Mouse (Mus musculus) lung, postnatal 0 days (tissue): ENCODE data around the gene Accs. TPM values are rescaled to one million over a fixed set of nuclear protein-coding genes. Genes with fewer than 3 reads are reported as not detected.

ENCODE experiments used
- ATAC-seq: fragments of 200-750 bp; cut with Nextera tagmentation; 2 replicates; pipeline ENCODE4 v1.8.0; 2017; ENCODE audit warnings: moderate library complexity
- DNase-seq: peaks from one replicate; pipeline ENCODE4 v3.0.0-alpha.2; 2016; ENCODE audit warnings: low spot score
- H3K27ac ChIP-seq: fragments of 300-500 bp; sonication (generic); 2 replicates; pipeline ENCODE4 v1.5.1; 2014; ENCODE audit warnings: antibody characterized with exemption, mild to moderate bottlenecking, low read length, mixed read lengths
- H3K27me3 ChIP-seq: fragments of 300-500 bp; sonication (generic); replicated peaks from 2 replicates; pipeline ENCODE4 v1.6.1; 2014; ENCODE audit warnings: low read length, mixed read lengths; ENCODE audit not compliant: insufficient read depth
- H3K36me3 ChIP-seq: fragments of 300-500 bp; sonication (generic); 2 replicates; pipeline ENCODE4 v1.6.1; 2014; ENCODE audit warnings: low read length, mixed read lengths; ENCODE audit not compliant: insufficient read depth
- H3K4me1 ChIP-seq: fragments of 300-500 bp; sonication (generic); 2 replicates; pipeline ENCODE4 v1.6.1; 2014; ENCODE audit warnings: antibody characterized with exemption, low read depth, low read length, mixed read lengths; ENCODE audit not compliant: insufficient read depth
- H3K4me2 ChIP-seq: fragments of 300-500 bp; sonication (generic); replicated peaks from 2 replicates; pipeline ENCODE4 v1.6.1; 2014; ENCODE audit warnings: low read depth, mild to moderate bottlenecking, low read length, moderate library complexity, mixed read lengths
- H3K4me3 ChIP-seq: fragments of 300-500 bp; sonication (generic); 2 replicates; pipeline ENCODE4 v1.5.1; 2014; ENCODE audit warnings: low read depth, low read length
- H3K9ac ChIP-seq: fragments of 300-500 bp; sonication (generic); replicated peaks from 2 replicates; pipeline ENCODE4 v1.6.1; 2014; ENCODE audit warnings: low read depth, mild to moderate bottlenecking
- H3K9me3 ChIP-seq: fragments of 300-500 bp; sonication (generic); 2 replicates; pipeline ENCODE4 v1.6.1; 2016; ENCODE audit warnings: low read length, mixed read lengths
- CTCF ChIP-seq: IDR thresholded peaks from 2 replicates; pipeline ENCODE4 v1.5.1; 2016; ENCODE audit warnings: antibody characterized with exemption, mild to moderate bottlenecking
- EP300 ChIP-seq: IDR thresholded peaks from 2 replicates; pipeline ENCODE4 v1.6.1; 2016; ENCODE audit warnings: antibody characterized with exemption, mild to moderate bottlenecking, control low read depth
- WGBS: fragments of 180-500 bp; shearing (Covaris S2); extraction: QIAGEN DNeasy Blood & Tissue Kit; methylation state at CpG from one replicate; pipeline ENCODE4 v1.1.7; 2014; 5-methylcytosine and 5-hydroxymethylcytosine counted together
- polyA plus RNA-seq: library from polyadenylated mRNA; unstranded; fragments of >200 nt; fragmentation: Nextera tagmentation; extraction: Ambion mirVana; gene quantifications from 2 replicates; pipeline ENCODE4 v1.2.1, GENCODE M21; 2015

Accs gene
- polyA plus RNA-seq, 1 experiment from 2014 or later, result 6.0 TPM

DNA sequence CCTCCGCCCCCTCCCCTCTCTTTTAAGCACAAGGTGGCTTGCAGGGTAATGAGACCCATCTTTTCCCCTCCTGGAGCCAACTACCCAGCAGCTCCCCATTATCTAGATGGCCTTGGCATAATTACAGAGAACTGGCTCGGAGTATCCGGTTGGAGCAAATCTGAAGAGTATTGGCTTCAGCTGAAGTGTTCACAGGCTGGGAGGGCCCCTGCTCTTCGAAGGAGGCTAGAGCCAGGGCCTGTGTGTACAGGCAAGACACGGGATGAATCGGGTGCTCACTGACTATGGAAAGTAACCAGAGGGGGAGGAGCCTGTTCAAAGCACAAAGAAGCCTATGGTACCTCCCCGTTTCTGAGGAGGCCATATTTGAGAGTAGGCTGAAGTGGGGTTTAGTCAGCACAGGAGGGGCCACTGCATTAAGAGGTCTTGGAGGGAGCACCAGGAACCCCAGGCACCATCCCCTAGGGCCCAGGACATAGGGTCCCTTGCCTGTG is 19.4 kb upstream of the Accs start, which contains the start of gene Accsl:
Gene Accsl, minus strand, starts transcription at position 51 of the 494 bp plus-strand sequence.
- Histone ChIP-seq H3K4me2 (no peak within 1 kb of the TSS), H3K9ac (no peak within 1 kb of the TSS), H3K4me1 (no peaks in the 10 kb centered on the region), H3K27me3 (no peaks in the 10 kb centered on the region), H3K27ac (no peak within 1 kb of the TSS), H3K36me3 (no peaks in the 10 kb centered on the region), H3K9me3 (no peaks in the 10 kb centered on the region), H3K4me3 (no peak within 1 kb of the TSS)
- TF ChIP-seq CTCF (no peak), EP300 (no peak)
- 54% methylated on average over 7 of the region's 7 CpGs for WGBS
- ATAC-seq (no peak), DNase-seq (no peak)

GRCm38 (mm10) chr2:93868566-93868965 is 18.8 kb upstream of the Accs start:
- Histone ChIP-seq H3K27ac (no peak overlapping the region), H3K27me3 (no peaks in the 10 kb centered on the region), H3K36me3 (no peaks in the 10 kb centered on the region), H3K9ac (no peak overlapping the region), H3K4me2 (no peak overlapping the region), H3K4me1 (no peaks in the 10 kb centered on the region), H3K9me3 (no peaks in the 10 kb centered on the region), H3K4me3 (no peak overlapping the region)
- WGBS, result 81% methylated on average over 11 of the region's 11 CpGs
- DNase-seq, result no peak
- TF ChIP-seq EP300, result no peak
- TF ChIP-seq CTCF, result no peak
- no peak for ATAC-seq

DNA sequence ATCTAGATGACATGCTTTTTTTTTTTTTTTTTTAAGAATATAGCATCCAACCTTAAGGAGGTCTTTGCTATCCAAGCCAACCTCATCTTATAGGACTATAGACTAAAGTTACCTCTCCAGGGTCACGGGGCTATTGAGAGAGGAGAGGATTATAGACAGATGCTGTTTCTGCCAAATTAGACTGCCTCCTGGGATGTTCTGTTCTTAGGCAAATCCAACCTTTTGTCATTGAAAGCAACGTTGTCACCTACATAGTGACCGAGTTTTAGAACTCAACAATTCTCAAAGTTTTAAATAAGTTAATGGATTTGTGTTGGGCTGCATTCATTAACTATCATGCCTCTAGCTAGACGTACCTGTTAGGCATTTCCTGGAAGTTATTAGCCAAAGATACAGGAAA is 13.5 kb upstream of the Accs start:
- no peaks in the 10 kb centered on the region for H3K36me3 ChIP-seq
- ATAC-seq, result no peak

DNA sequence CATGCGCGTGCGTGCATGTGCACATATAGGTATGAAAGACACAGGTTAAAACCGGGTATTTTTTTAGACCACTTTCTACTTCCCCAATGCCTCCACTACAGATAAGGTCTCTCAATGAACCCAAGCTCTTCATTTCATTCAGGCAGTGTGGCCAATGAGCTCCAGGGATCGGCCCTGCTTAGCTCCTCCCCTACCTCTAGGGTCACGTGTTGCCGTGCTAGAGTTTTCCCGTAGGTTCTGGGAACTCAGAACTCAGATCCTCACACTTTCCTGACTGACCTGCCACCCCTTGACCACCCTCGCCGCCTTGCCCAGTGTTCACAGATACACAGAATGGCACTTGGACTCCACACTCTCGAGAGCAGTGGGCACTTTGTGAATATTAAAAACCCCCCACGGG is 9.1 kb upstream of the Accs start:
- H3K4me3 ChIP-seq, result no peak overlapping the region
- H3K36me3 ChIP-seq, result no peaks in the 10 kb centered on the region
- H3K27me3 ChIP-seq, result no peaks in the 10 kb centered on the region
- H3K9ac ChIP-seq, result no peak overlapping the region
- no peak for TF ChIP-seq EP300
- TF ChIP-seq CTCF, result no peak
- ATAC-seq (no peak), DNase-seq (no peak)
- H3K9me3 ChIP-seq, result no peaks in the 10 kb centered on the region
- H3K4me2 ChIP-seq, result no peak overlapping the region
- 58% methylated on average over 12 of the region's 12 CpGs for WGBS
- no peak overlapping the region for H3K27ac ChIP-seq
- no peaks in the 10 kb centered on the region for H3K4me1 ChIP-seq

More for the DNA sequence above, 13.5 kb upstream of the Accs start:
- H3K4me3 ChIP-seq, result no peak overlapping the region
- no peaks in the 10 kb centered on the region for H3K9me3 ChIP-seq
- DNase-seq, result no peak
- WGBS, result 73% methylated on average over 4 of the region's 4 CpGs
- H3K4me2 ChIP-seq, result no peak overlapping the region
- no peak overlapping the region for H3K27ac ChIP-seq
- no peaks in the 10 kb centered on the region for H3K4me1 ChIP-seq
- no peak for TF ChIP-seq EP300
- no peak for TF ChIP-seq CTCF
- H3K9ac ChIP-seq, result no peak overlapping the region
- no peaks in the 10 kb centered on the region for H3K27me3 ChIP-seq

- Histone ChIP-seq H3K4me3 (no peak overlapping the region), H3K36me3 (no peaks in the 10 kb centered on the region), H3K27ac (no peak overlapping the region), H3K4me1 (peaks cover 8% of the 10 kb centered on the region; the same call in 1 of the 2 replicates), H3K9me3 (no peaks in the 10 kb centered on the region), H3K4me2 (no peak overlapping the region), H3K27me3 (no peaks in the 10 kb centered on the region), H3K9ac (no peak overlapping the region)
- TF ChIP-seq EP300 (no peak), CTCF (no peak)
- no peak for ATAC-seq
- DNase-seq, result no peak
- WGBS, result 82% methylated on average over 1 of the region's 1 CpGs
Measured at GRCm38 (mm10) chr2:93851303-93851702, 1.6 kb upstream of the Accs start.

- 31% methylated on average over 13 of the region's 13 CpGs for WGBS
- H3K4me2 ChIP-seq, result peak overlapping the region; percentile 67; the same call in 1 of the 2 replicates
- H3K36me3 ChIP-seq, result 0 out of 2 replicates have a peak, but pooled peaks cover 4% of the 10 kb centered on the region
- peaks cover 8% of the 10 kb centered on the region; the same call in 1 of the 2 replicates for H3K4me1 ChIP-seq
- no peak overlapping the region for H3K27ac ChIP-seq
- DNase-seq (no peak), ATAC-seq (no peak)
- no peak overlapping the region for H3K9ac ChIP-seq
- H3K4me3 ChIP-seq, result no peak overlapping the region
- TF ChIP-seq CTCF (no peak), EP300 (no peak)
- no peaks in the 10 kb centered on the region for H3K9me3 ChIP-seq
- no peaks in the 10 kb centered on the region for H3K27me3 ChIP-seq
Measured at GRCm38 (mm10) chr2:93850317-93850944, 688 bp upstream of the Accs start.
